Mouse (Mus musculus): ENCODE data around the gene Daam2. TPM values are rescaled to one million over a fixed set of nuclear protein-coding genes. Genes with fewer than 3 reads are reported as not detected.

Daam2 gene
- total and polyA plus RNA-seq, 3 experiments, result 0.04 to 0.41 TPM; not detected in 1

DNA sequence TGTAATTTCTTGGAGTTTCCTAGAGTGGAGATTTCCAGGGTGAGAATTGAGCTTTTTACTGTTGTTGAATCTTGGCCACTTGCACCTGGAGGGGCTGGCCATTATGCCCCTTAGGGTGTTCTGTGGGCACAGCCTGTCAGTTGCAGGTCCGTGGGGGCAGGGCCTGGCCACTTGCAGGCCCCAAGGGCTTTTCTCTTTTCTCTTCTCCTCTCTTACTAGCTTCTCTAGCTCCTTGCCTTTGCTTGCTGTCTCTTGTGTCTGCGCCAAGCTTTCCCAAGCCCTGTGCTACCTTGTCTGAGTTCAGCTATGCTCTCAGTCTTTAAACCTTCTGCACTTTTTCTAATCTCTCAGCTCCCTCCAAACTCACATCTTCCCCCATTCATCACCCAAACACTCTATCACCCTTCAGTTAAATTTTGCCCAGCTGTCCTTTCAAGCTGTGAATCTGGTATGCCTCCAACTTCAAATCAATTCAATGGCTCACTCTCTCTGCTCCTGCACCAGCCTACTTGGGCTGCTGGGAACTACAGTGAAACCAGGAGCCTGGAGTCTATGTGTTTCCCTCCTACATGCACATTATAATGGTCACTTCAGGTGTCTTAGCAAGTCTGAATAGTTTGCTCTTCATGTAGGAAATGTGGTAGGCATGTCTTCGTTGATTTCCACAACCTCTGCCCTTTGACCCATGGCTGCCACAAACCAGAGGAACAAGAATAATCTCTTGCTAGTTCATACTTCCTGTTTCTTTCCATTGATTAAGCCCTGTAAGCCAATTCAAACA is 141.7 kb downstream of the Daam2 start:
- no peak overlapping the region for H3K27ac ChIP-seq (ENCODE audit: insufficient read depth, low read depth)
- H3K27me3 ChIP-seq (replicated peaks), result peaks cover 23% of the 10 kb centered on the region
- in situ Hi-C loops (cut with MboI; ENCODE audit: low pct_ligation_motif_present, low pct_unique_long_range_greater_than_20kb, low sequenced_read_pairs), result loop anchor here (25.0 kb wide), 1 partner anchor 960 kb away; the partner anchor contains the start of genes Tspo2 and Unc5cl
- peaks cover 6 to 14% of the 10 kb centered on the region in 2 experiments; a peak in 3 of 4 replicates for H3K4me1 ChIP-seq (ENCODE audit: control insufficient read depth in 1 of 2, insufficient read depth in 2 of 2)
- no peaks in the 10 kb centered on the region for H3K9me3 ChIP-seq (replicated peaks; ENCODE audit: low read length)
- no peaks in the 10 kb centered on the region for H3K79me2 ChIP-seq (replicated peaks; ENCODE audit: control insufficient read depth, extremely low read depth, insufficient read depth, poor library complexity, severe bottlenecking)
- H3K4me3 ChIP-seq (replicated peaks in 1 of 3; ENCODE audit: low read depth in 2 of 3, low read length in 2 of 3, poor library complexity in 1 of 3), result no peak overlapping the region
- TF ChIP-seq MAX (IDR thresholded peaks at IDR 0.05; ENCODE audit: low read length), result no peak
- no peak for TF ChIP-seq CTCF (conservative IDR thresholded peaks at IDR 0.05 in 1 of 2, IDR thresholded peaks at IDR 0.05 in 1 of 2; ENCODE audit: low read depth in 2 of 2, low read length in 2 of 2)
- no peak for TF ChIP-seq MEF2A (IDR thresholded peaks at IDR 0.05; ENCODE audit: borderline replicate concordance, low read depth, low read length)
- TF ChIP-seq USF2 (conservative IDR thresholded peaks at IDR 0.05; ENCODE audit: low read depth, low read length), result no peak
- TF ChIP-seq KAT2A (IDR thresholded peaks at IDR 0.05; ENCODE audit: insufficient replicate concordance, low read length), result no peak
- TF ChIP-seq ELF1 (IDR thresholded peaks at IDR 0.05; ENCODE audit: low read depth, low read length), result no peak
- TF ChIP-seq CHD1 (IDR thresholded peaks at IDR 0.05; ENCODE audit: low read depth, low read length), result no peak
- no peak overlapping the region for H3K9ac ChIP-seq (ENCODE audit: insufficient read depth, low read depth)
- dilution Hi-C loops (cut with MboI; ENCODE audit: extremely low pct_ligation_motif_present, extremely low pct_unique_long_range_greater_than_20kb, low sequenced_read_pairs), result no loop called here
- H3K4me2 ChIP-seq (ENCODE audit: insufficient read depth, low read depth, poor library complexity, severe bottlenecking), result no peak overlapping the region
- H3K36me3 ChIP-seq (replicated peaks in 1 of 2; ENCODE audit: control insufficient read depth in 1 of 2, insufficient read depth in 1 of 2, low read length in 1 of 2), result no peaks in the 10 kb centered on the region
- no peak for DNase-seq (ENCODE audit: extremely low read depth)

DNA sequence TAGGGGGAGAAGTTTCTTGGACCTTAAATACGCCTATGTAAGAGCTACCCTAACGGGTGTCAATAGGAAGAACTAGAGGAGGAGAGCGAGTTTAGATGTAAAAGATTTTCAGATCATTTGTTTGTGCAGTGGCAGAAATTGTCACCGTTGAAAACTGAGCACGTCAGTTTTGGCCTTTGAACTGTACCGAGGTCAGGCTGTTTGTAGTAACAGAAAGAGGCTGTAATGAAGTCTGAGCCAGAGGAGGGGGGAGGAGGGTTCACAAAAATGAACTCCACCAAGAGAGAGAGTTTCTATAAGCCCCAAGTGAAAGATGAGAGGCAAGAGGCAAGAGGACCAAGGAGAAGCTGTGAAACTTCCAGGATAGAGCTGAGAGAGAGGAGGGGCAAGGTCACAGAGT is 144.3 kb downstream of the Daam2 start:
- no peak for DNase-seq (ENCODE audit: extremely low read depth)
- in situ Hi-C loops (cut with MboI; ENCODE audit: low pct_ligation_motif_present, low pct_unique_long_range_greater_than_20kb, low sequenced_read_pairs), result loop anchor here (25.0 kb wide), 1 partner anchor 958 kb away; the partner anchor contains the start of genes Tspo2 and Unc5cl
- Histone ChIP-seq H3K9ac (ENCODE audit: insufficient read depth, low read depth) (no peak overlapping the region), H3K79me2 (replicated peaks; ENCODE audit: control insufficient read depth, extremely low read depth, insufficient read depth, poor library complexity, severe bottlenecking) (no peaks in the 10 kb centered on the region), H3K9me3 (replicated peaks; ENCODE audit: low read length) (no peaks in the 10 kb centered on the region), H3K4me2 (ENCODE audit: insufficient read depth, low read depth, poor library complexity, severe bottlenecking) (no peak overlapping the region), H3K27me3 (replicated peaks) (peaks cover 30% of the 10 kb centered on the region), H3K4me3 (replicated peaks in 1 of 3; ENCODE audit: low read depth in 2 of 3, low read length in 2 of 3, poor library complexity in 1 of 3) (no peak overlapping the region), H3K36me3 (replicated peaks in 1 of 2; ENCODE audit: control insufficient read depth in 1 of 2, insufficient read depth in 1 of 2, low read length in 1 of 2) (no peaks in the 10 kb centered on the region), H3K27ac (ENCODE audit: insufficient read depth, low read depth) (no peak overlapping the region), H3K4me1 (ENCODE audit: control insufficient read depth in 1 of 2, insufficient read depth in 2 of 2) (peaks cover 6 to 14% of the 10 kb centered on the region in 2 experiments; a peak in 3 of 4 replicates)
- TF ChIP-seq BHLHE40 (IDR thresholded peaks at IDR 0.05; ENCODE audit: low read depth, low read length), result no peak
- no peak for TF ChIP-seq JUN (IDR thresholded peaks at IDR 0.05; ENCODE audit: insufficient read depth, low read depth, low read length)
- no peak for TF ChIP-seq POLR2A (IDR thresholded peaks at IDR 0.05; ENCODE audit: low read depth, low read length)
- no peak for TF ChIP-seq MAFK (IDR thresholded peaks at IDR 0.05; ENCODE audit: insufficient replicate concordance, low read length)
- TF ChIP-seq KAT2A (IDR thresholded peaks at IDR 0.05; ENCODE audit: insufficient replicate concordance, low read length), result no peak
- TF ChIP-seq E2F4 (IDR thresholded peaks at IDR 0.05; ENCODE audit: insufficient replicate concordance, low read depth, low read length), result no peak
- TF ChIP-seq USF1 (IDR thresholded peaks at IDR 0.05; ENCODE audit: low read depth, low read length), result no peak
- TF ChIP-seq MAZ (IDR thresholded peaks at IDR 0.05; ENCODE audit: low read depth, low read length), result no peak
- TF ChIP-seq MYC (IDR thresholded peaks at IDR 0.05; ENCODE audit: low read depth, low read length), result no peak
- TF ChIP-seq USF2 (conservative IDR thresholded peaks at IDR 0.05; ENCODE audit: low read depth, low read length), result no peak
- TF ChIP-seq ELF1 (IDR thresholded peaks at IDR 0.05; ENCODE audit: low read depth, low read length), result no peak
- TF ChIP-seq ETS1 (conservative IDR thresholded peaks at IDR 0.05; ENCODE audit: low read depth, low read length), result no peak
- TF ChIP-seq SIN3A (IDR thresholded peaks at IDR 0.05; ENCODE audit: low read length), result no peak
- no peak for TF ChIP-seq UBTF (IDR thresholded peaks at IDR 0.05; ENCODE audit: low read depth, low read length)
- no peak for TF ChIP-seq MAX (IDR thresholded peaks at IDR 0.05; ENCODE audit: low read length)
- dilution Hi-C loops (cut with MboI; ENCODE audit: extremely low pct_ligation_motif_present, extremely low pct_unique_long_range_greater_than_20kb, low sequenced_read_pairs), result no loop called here
